Comparison of ENCODE assay signal across 29 mouse cellular contexts in genomic region chr1:178893229-178894080, GRCm38 (mm10).
DNase-seq lines count a peak whose midpoint lies in the region; ATAC-seq and TF ChIP-seq lines count a peak whose summit lies in the region.
"Had no signal": no experiment of that assay in that cellular context is flagged by ENCODE, and none has a peak within 500 bp of the region (broad histone marks: within the 10 kb centered on the region; RNA-seq: fewer than 3 reads in every experiment).

No protein-coding gene starts in this region.

- TF ChIP-seq CTCF in MEL (IDR thresholded peaks at IDR 0.05 in 2 of 3, conservative IDR thresholded peaks at IDR 0.05 in 1 of 3; ENCODE audit: control insufficient read depth in 1 of 3, insufficient read depth in 1 of 3, low read depth in 2 of 3, low read length in 3 of 3, poor library complexity in 1 of 3, severe bottlenecking in 1 of 3) = no peak
- no peak for TF ChIP-seq CTCF in thymus, adult 2 months (IDR thresholded peaks at IDR 0.05; ENCODE audit: borderline replicate concordance, control insufficient read depth, extremely low read depth, insufficient read depth, low read length, poor library complexity)

- 84% methylated on average over 11 of the region's 11 CpGs for WGBS in midbrain, embryonic 11.5 days
- WGBS in midbrain, embryonic 16.5 days = 74% methylated on average over 11 of the region's 11 CpGs
- 28% methylated on average over 11 of the region's 11 CpGs for WGBS in forebrain, embryonic 15.5 days
- 95% methylated on average over 11 of the region's 11 CpGs for WGBS in thymus, adult 2 months

- H3K4me2 ChIP-seq in midbrain, embryonic 11.5 days = no peak overlapping the region
- H3K4me2 ChIP-seq in midbrain, embryonic 16.5 days (ENCODE audit: low read length) = no peak overlapping the region
- no peak overlapping the region for H3K4me2 ChIP-seq in forebrain, embryonic 15.5 days (replicated peaks)
- H3K4me2 ChIP-seq: heart, embryonic 11.5 days; hindbrain, embryonic 14.5 days; limb, embryonic 13.5 days; liver, embryonic 12.5 days; midbrain, embryonic 12.5 days had no signal

- no peaks in the 10 kb centered on the region; the same call in 1 of the 2 replicates for H3K9me3 ChIP-seq in midbrain, embryonic 11.5 days (ENCODE audit: control insufficient read depth, low read length)
- H3K9me3 ChIP-seq in midbrain, embryonic 16.5 days (replicated peaks; ENCODE audit: control insufficient read depth, low read length, poor library complexity, severe bottlenecking) = no peaks in the 10 kb centered on the region
- no peaks in the 10 kb centered on the region for H3K9me3 ChIP-seq in MEL (replicated peaks; ENCODE audit: insufficient read depth, low read length)
- no peaks in the 10 kb centered on the region for H3K9me3 ChIP-seq in forebrain, embryonic 15.5 days
- H3K9me3 ChIP-seq: limb, embryonic 13.5 days; liver, embryonic 12.5 days; midbrain, embryonic 12.5 days had no signal

- no peaks in the 10 kb centered on the region for H3K27me3 ChIP-seq in midbrain, embryonic 11.5 days (ENCODE audit: control insufficient read depth, insufficient read depth, low read length)
- H3K27me3 ChIP-seq in midbrain, embryonic 16.5 days (ENCODE audit: control insufficient read depth, insufficient read depth, low read depth, low read length) = no peaks in the 10 kb centered on the region
- H3K27me3 ChIP-seq in MEL (ENCODE audit: control insufficient read depth in 1 of 2, insufficient read depth in 2 of 2, low read length in 2 of 2) = 0 out of 4 replicates have a peak, but pooled peaks cover 0 to 2% of the 10 kb centered on the region in 2 experiments
- H3K27me3 ChIP-seq in forebrain, embryonic 15.5 days = no peaks in the 10 kb centered on the region
- no peaks in the 10 kb centered on the region for H3K27me3 ChIP-seq in thymus, adult 2 months (ENCODE audit: control insufficient read depth, insufficient read depth, low read length)
- H3K27me3 ChIP-seq: CH12.LX; limb, embryonic 13.5 days; liver, embryonic 12.5 days; midbrain, embryonic 12.5 days; Patski had no signal

- no peak for TF ChIP-seq RAD21 in MEL (IDR thresholded peaks at IDR 0.05; ENCODE audit: low read depth, low read length)

- no peak for ATAC-seq in midbrain, embryonic 11.5 days (ENCODE audit: low FRiP score)
- no peak for ATAC-seq in midbrain, embryonic 16.5 days
- ATAC-seq in forebrain, embryonic 15.5 days (replicated peaks) = peak; percentile 95
- no peak for ATAC-seq in CD4-positive, CD25-positive, alpha-beta regulatory T cell, adult 4 months
- ATAC-seq: intestine, postnatal 0 days; liver, embryonic 12.5 days; liver, postnatal 0 days; Patski had no signal

- no peak overlapping the region for H3K27ac ChIP-seq in midbrain, embryonic 11.5 days (ENCODE audit: low read depth, low read length)
- no peak overlapping the region for H3K27ac ChIP-seq in midbrain, embryonic 16.5 days (ENCODE audit: low read length)
- H3K27ac ChIP-seq in MEL (ENCODE audit: control insufficient read depth, low read depth, low read length) = no peak overlapping the region
- peak overlapping the region; percentile 13; the same call in 1 of the 2 replicates for H3K27ac ChIP-seq in forebrain, embryonic 15.5 days (replicated peaks)
- H3K27ac ChIP-seq in thymus, adult 2 months (ENCODE audit: control insufficient read depth, insufficient read depth, low read length) = no peak overlapping the region
- H3K27ac ChIP-seq: hindbrain, embryonic 14.5 days; left cerebral cortex, adult 2 months; limb, embryonic 13.5 days; liver, embryonic 12.5 days; midbrain, embryonic 12.5 days had no signal

- DNase-seq in midbrain, embryonic 11.5 days (ENCODE audit: low spot score, missing footprints) = peak; percentile 56
- DNase-seq in MEL (ENCODE audit: low read depth, low spot score) = no peak
- peak; percentile 83 for DNase-seq in Muller cell, postnatal 12 days (ENCODE audit: inconsistent ontology term)
- no peak for DNase-seq in thymus, adult 2 months
- DNase-seq: adrenal gland, postnatal 14 days; B cell, adult 2 months; cerebellum, adult 11-12 months; cerebellum, postnatal 10 days; gastrocnemius, postnatal 14 days; heart, postnatal 36 days; kidney, adult 9 months; kidney, postnatal 10 days; liver, postnatal 0 days; lung, postnatal 36 days; spleen, adult 18-20 months; thymus, postnatal 25 days had no signal

- TF ChIP-seq POLR2A in MEL (IDR thresholded peaks at IDR 0.05; ENCODE audit: control insufficient read depth in 1 of 2, insufficient read depth in 1 of 2, low read depth in 1 of 2, low read length in 2 of 2, poor library complexity in 1 of 2) = no peak
- TF ChIP-seq POLR2A in thymus, adult 2 months (IDR thresholded peaks at IDR 0.05; ENCODE audit: control insufficient read depth, extremely low read depth, insufficient read depth, low read length, poor library complexity) = no peak

- H3K4me3 ChIP-seq in midbrain, embryonic 11.5 days (ENCODE audit: low read depth, low read length) = no peak overlapping the region
- H3K4me3 ChIP-seq in midbrain, embryonic 16.5 days (ENCODE audit: low read depth, low read length) = no peak overlapping the region
- no peak overlapping the region for H3K4me3 ChIP-seq in MEL (ENCODE audit: control insufficient read depth in 1 of 2, insufficient read depth in 1 of 2, low read depth in 2 of 2, low read length in 2 of 2)
- H3K4me3 ChIP-seq in forebrain, embryonic 15.5 days = no peak overlapping the region
- no peak overlapping the region for H3K4me3 ChIP-seq in thymus, adult 2 months (ENCODE audit: control insufficient read depth, insufficient read depth, low read length)
- H3K4me3 ChIP-seq: erythroblast, embryonic 14.5 days; left cerebral cortex, adult 2 months; limb, embryonic 13.5 days; liver, embryonic 12.5 days; midbrain, embryonic 12.5 days had no signal

- no peak for TF ChIP-seq EP300 in MEL (IDR thresholded peaks at IDR 0.05; ENCODE audit: low read depth in 1 of 2, low read length in 2 of 2)

- no peaks in the 10 kb centered on the region for H3K4me1 ChIP-seq in midbrain, embryonic 11.5 days (ENCODE audit: control insufficient read depth, insufficient read depth, low read length)
- H3K4me1 ChIP-seq in midbrain, embryonic 16.5 days (ENCODE audit: control insufficient read depth, insufficient read depth, low read length) = peaks cover 9% of the 10 kb centered on the region; the same call in 1 of the 2 replicates
- H3K4me1 ChIP-seq in MEL (ENCODE audit: control insufficient read depth in 1 of 2, insufficient read depth in 2 of 2, low read length in 2 of 2) = no peaks in the 10 kb centered on the region
- H3K4me1 ChIP-seq in forebrain, embryonic 15.5 days = peaks cover 27% of the 10 kb centered on the region
- no peaks in the 10 kb centered on the region for H3K4me1 ChIP-seq in thymus, adult 2 months (replicated peaks; ENCODE audit: control insufficient read depth, insufficient read depth, low read length)
- H3K4me1 ChIP-seq: liver, embryonic 12.5 days had no signal

- H3K79me2 ChIP-seq in MEL (ENCODE audit: control insufficient read depth, insufficient read depth, low read length, poor library complexity) = no peaks in the 10 kb centered on the region

- H3K36me3 ChIP-seq in midbrain, embryonic 11.5 days (ENCODE audit: control insufficient read depth, insufficient read depth, low read length) = no peaks in the 10 kb centered on the region
- H3K36me3 ChIP-seq in midbrain, embryonic 16.5 days (ENCODE audit: control insufficient read depth, insufficient read depth, low read length) = no peaks in the 10 kb centered on the region
- H3K36me3 ChIP-seq in MEL (ENCODE audit: control insufficient read depth in 1 of 2, insufficient read depth in 2 of 2, low read length in 2 of 2) = no peaks in the 10 kb centered on the region
- H3K36me3 ChIP-seq in forebrain, embryonic 15.5 days = no peaks in the 10 kb centered on the region
- H3K36me3 ChIP-seq in thymus, adult 2 months (ENCODE audit: control insufficient read depth, insufficient read depth, low read length) = no peaks in the 10 kb centered on the region
- H3K36me3 ChIP-seq: liver, embryonic 12.5 days; midbrain, embryonic 12.5 days had no signal

- no peak overlapping the region for H3K9ac ChIP-seq in midbrain, embryonic 11.5 days (ENCODE audit: low read length)
- no peak overlapping the region for H3K9ac ChIP-seq in midbrain, embryonic 16.5 days (ENCODE audit: low read depth, low read length)
- H3K9ac ChIP-seq in MEL (ENCODE audit: control insufficient read depth, low read depth, low read length, poor library complexity, severe bottlenecking) = no peak overlapping the region
- H3K9ac ChIP-seq in forebrain, embryonic 15.5 days (replicated peaks) = no peak overlapping the region
- H3K9ac ChIP-seq: hindbrain, embryonic 14.5 days; limb, embryonic 13.5 days; liver, embryonic 12.5 days; liver, postnatal 0 days; midbrain, embryonic 12.5 days had no signal

TF ChIP-seq in MEL, 35 proteins besides CTCF, POLR2A, EP300 and RAD21:
- TF ChIP-seq USF2 (IDR thresholded peaks at IDR 0.05; ENCODE audit: borderline replicate concordance in 1 of 2, insufficient read depth in 1 of 2, low read depth in 1 of 2, low read length in 2 of 2) (no peak), TBP (IDR thresholded peaks at IDR 0.05; ENCODE audit: low read depth, low read length) (0 out of 2 replicates have a peak, but pooled peaks have one; percentile 24)

Comparison
In these comparisons a context has a peak if more than half of its experiments do, and no peak if none do; other contexts are left out.
1. DNase-seq: peak in midbrain, embryonic 11.5 days (single experiment) and Muller cell, postnatal 12 days (single experiment); none in MEL (single experiment) and thymus, adult 2 months (single experiment).